Mouse (Mus musculus) E14TG2a.4 (cell line): Measurements from ENCODE around the gene Tpk1.
A peak's percentile ranks its signal among the peaks of the same experiment; 100 is the strongest.

Experiments used
- H3K27me3 ChIP-seq: 2 replicates; pipeline ENCODE4 v1.6.1; 2014; ENCODE audit warnings: low read length, control low read depth; ENCODE audit not compliant: insufficient read depth
- H3K36me3 ChIP-seq: 2 replicates; pipeline ENCODE4 v1.6.1; 2014; ENCODE audit warnings: low read length, control low read depth; ENCODE audit not compliant: insufficient read depth
- H3K4me1 ChIP-seq: replicated peaks from 2 replicates; pipeline ENCODE4 v1.6.1; 2014; ENCODE audit warnings: low read depth, low read length, control low read depth
- H3K4me3 ChIP-seq: replicated peaks from 2 replicates; pipeline ENCODE4 v1.5.1; 2014; ENCODE audit warnings: mild to moderate bottlenecking, low read length
- H3K9me3 ChIP-seq: 2 replicates; pipeline ENCODE4 v1.6.1; 2014; ENCODE audit warnings: low read length, control low read depth
- CTCF ChIP-seq: conservative IDR thresholded peaks from 2 replicates; pipeline ENCODE4 v1.5.1; 2014; ENCODE audit warnings: low read length
- NANOG ChIP-seq: IDR thresholded peaks from 2 replicates; pipeline ENCODE4 v1.6.1; 2014; ENCODE audit warnings: borderline replicate concordance, low read length, mixed read lengths
- POU5F1 ChIP-seq: IDR thresholded peaks from 2 replicates; pipeline ENCODE4 v1.6.1; 2014; ENCODE audit warnings: low read length, borderline replicate concordance

Tpk1 gene

GRCm38 (mm10) chr6:43354562-43355241 lies 311.4 kb downstream of the Tpk1 start:
- no peak for TF ChIP-seq CTCF
- no peak for TF ChIP-seq NANOG
- no peak for TF ChIP-seq POU5F1
- H3K27me3 ChIP-seq, result no peaks in the 10 kb centered on the region
- H3K4me1 ChIP-seq, result no peaks in the 10 kb centered on the region
- H3K36me3 ChIP-seq, result no peaks in the 10 kb centered on the region
- H3K4me3 ChIP-seq, result no peak overlapping the region
- H3K9me3 ChIP-seq, result no peaks in the 10 kb centered on the region

- Histone ChIP-seq H3K4me1 (no peaks in the 10 kb centered on the region), H3K9me3 (no peaks in the 10 kb centered on the region), H3K36me3 (no peaks in the 10 kb centered on the region), H3K4me3 (no peak overlapping the region), H3K27me3 (no peaks in the 10 kb centered on the region)
- TF ChIP-seq POU5F1 (no peak), NANOG (no peak), CTCF (no peak)
Observed at GRCm38 (mm10) chr6:43353446-43353845, 312.6 kb downstream of the Tpk1 start.

- no peaks in the 10 kb centered on the region for H3K9me3 ChIP-seq
- H3K36me3 ChIP-seq, result no peaks in the 10 kb centered on the region
- H3K4me3 ChIP-seq, result no peak overlapping the region
- H3K27me3 ChIP-seq, result no peaks in the 10 kb centered on the region
- no peak for TF ChIP-seq CTCF
- no peak for TF ChIP-seq POU5F1
- TF ChIP-seq NANOG, result no peak
- no peaks in the 10 kb centered on the region for H3K4me1 ChIP-seq
Observed at GRCm38 (mm10) chr6:43349083-43349482, 317.0 kb downstream of the Tpk1 start.

DNA sequence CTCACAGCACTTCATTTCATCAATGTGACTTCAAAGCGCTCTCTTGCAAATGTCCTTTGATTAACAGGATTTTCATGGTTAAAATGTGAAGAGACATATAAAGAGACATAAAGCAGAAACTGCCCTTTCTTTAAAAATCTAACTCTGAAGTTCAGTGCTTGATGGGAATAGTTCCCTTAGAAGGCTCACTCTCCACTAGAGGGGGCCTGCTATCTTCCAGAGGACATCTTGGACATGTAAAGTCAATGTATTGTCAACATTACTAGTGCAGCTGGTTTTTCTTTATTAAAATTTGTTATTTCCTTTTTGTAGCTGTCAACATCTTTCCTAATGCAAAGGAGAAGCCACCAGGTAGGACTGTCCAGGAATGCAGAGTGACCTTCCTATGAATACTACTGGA lies 318.4 kb downstream of the Tpk1 start:
- TF ChIP-seq CTCF (0 out of 2 replicates have a peak, but pooled peaks have one; percentile 3), POU5F1 (no peak)
- no peak overlapping the region for H3K4me3 ChIP-seq
- no peaks in the 10 kb centered on the region for H3K4me1 ChIP-seq
- no peaks in the 10 kb centered on the region for H3K36me3 ChIP-seq
- no peaks in the 10 kb centered on the region for H3K27me3 ChIP-seq
- no peaks in the 10 kb centered on the region for H3K9me3 ChIP-seq

DNA sequence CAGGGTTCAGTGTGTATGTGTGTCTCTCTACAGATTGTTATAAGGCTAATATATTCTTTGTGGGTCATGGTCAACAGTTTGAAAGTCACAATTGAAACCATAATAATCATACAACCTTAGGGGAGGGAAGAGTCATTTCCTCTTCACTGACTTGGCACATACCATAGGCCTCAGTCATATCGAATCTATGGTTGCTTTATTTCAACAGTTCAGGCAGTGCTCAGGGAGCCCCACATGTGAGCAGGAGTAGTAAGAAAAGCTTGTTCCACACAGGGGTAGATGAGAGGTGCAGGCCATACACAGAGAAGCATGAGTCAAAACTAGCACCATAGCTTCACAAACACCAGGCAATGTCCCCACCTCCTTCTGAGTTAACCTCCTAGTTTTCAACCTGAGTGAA lies 323.1 kb downstream of the Tpk1 start:
- TF ChIP-seq CTCF (no peak), NANOG (no peak), POU5F1 (no peak)
- Histone ChIP-seq H3K4me3 (no peak overlapping the region), H3K27me3 (no peaks in the 10 kb centered on the region), H3K4me1 (no peaks in the 10 kb centered on the region), H3K9me3 (no peaks in the 10 kb centered on the region), H3K36me3 (no peaks in the 10 kb centered on the region)

DNA sequence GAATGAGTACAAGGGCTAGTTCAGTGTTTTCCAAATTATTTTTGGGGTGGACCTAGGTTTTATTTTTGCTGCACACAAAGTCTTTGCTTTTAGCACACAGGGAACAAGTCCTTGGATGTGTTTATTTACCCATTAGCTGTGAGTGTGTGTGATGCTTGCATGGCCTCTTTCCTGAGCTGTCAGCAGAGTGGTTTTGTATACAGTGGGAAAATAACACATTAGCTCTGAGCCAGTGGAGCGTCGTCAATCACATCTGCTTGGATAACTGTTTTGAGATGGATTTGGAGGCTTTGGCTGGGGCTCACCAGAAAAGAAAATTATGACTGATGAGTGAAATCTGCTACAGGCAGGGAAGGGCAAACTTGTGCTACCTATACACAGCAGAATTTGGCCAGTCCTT lies 323.7 kb downstream of the Tpk1 start:
- Histone ChIP-seq H3K4me1 (no peaks in the 10 kb centered on the region), H3K4me3 (no peak overlapping the region), H3K36me3 (no peaks in the 10 kb centered on the region), H3K27me3 (no peaks in the 10 kb centered on the region), H3K9me3 (no peaks in the 10 kb centered on the region)
- TF ChIP-seq NANOG, result no peak
- TF ChIP-seq POU5F1, result no peak
- no peak for TF ChIP-seq CTCF

DNA sequence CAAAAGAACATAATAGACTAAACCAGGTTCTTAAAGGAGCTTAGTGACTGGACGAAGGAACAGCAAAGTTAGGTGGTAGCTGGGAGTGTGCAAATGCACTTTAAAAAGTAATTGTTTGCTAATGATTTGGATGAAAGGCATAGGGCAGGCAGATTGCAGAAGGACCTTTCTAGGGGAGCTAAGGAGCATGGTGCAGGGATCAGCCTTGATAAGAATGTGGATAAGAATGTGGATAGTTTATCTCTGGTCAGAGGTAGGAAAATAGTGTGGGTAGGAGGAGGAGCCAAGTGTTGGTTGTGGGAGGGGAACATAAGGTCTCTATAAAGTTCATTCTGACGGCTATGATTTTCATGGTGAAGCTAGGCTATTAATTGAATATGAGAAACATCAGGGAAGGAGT lies 327.3 kb downstream of the Tpk1 start:
- TF ChIP-seq POU5F1 (no peak), CTCF (no peak), NANOG (no peak)
- no peak overlapping the region for H3K4me3 ChIP-seq
- no peaks in the 10 kb centered on the region for H3K9me3 ChIP-seq
- H3K36me3 ChIP-seq, result no peaks in the 10 kb centered on the region
- H3K27me3 ChIP-seq, result no peaks in the 10 kb centered on the region
- no peaks in the 10 kb centered on the region for H3K4me1 ChIP-seq

DNA sequence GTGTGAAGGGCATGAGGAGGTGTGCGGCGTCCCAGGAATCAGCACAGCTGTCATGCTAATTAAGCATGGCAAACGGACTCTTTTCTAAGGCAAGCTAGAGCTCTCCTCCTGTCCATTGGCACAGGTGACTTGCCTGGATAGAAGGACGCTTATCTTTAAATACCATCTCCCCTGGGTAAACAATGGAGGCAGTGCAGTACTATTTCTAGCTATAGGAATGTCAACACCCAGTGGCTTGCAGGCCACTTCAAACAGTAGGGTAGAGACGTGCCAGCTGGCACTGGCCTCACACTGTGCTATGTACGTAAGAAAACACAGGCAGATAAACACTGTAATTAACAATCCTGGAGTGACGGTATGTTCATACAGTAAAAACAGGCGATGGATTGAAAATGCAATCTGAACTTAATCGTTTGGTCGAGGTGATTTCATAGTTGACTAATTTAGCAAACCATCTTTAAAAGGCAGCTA lies 328.6 kb downstream of the Tpk1 start:
- H3K9me3 ChIP-seq, result no peaks in the 10 kb centered on the region
- no peaks in the 10 kb centered on the region for H3K36me3 ChIP-seq
- no peaks in the 10 kb centered on the region for H3K4me1 ChIP-seq
- no peak overlapping the region for H3K4me3 ChIP-seq
- H3K27me3 ChIP-seq, result no peaks in the 10 kb centered on the region
- TF ChIP-seq CTCF (no peak), NANOG (no peak), POU5F1 (no peak)

- Histone ChIP-seq H3K36me3 (no peaks in the 10 kb centered on the region), H3K4me3 (no peak overlapping the region), H3K27me3 (no peaks in the 10 kb centered on the region), H3K4me1 (no peaks in the 10 kb centered on the region), H3K9me3 (no peaks in the 10 kb centered on the region)
- no peak for TF ChIP-seq CTCF
- no peak for TF ChIP-seq POU5F1
- no peak for TF ChIP-seq NANOG
Observed at GRCm38 (mm10) chr6:43335619-43336234, 330.4 kb downstream of the Tpk1 start.
